Mouse (Mus musculus) MEL (cell line): Measurements from ENCODE around the gene Eef1a2. TPM values are rescaled to one million over a fixed set of nuclear protein-coding genes. Genes with fewer than 3 reads are reported as not detected.
"Not testable (repeated sequence)": the region's sequence is repeated elsewhere in the genome, so short reads cannot be mapped to it uniquely, and the experiment has no call there.

Experiments used
- DNase-seq: peaks from one replicate; pipeline ENCODE4 v3.0.0; 2011; ENCODE audit warnings: low read depth, low spot score
- H3K27ac ChIP-seq: 2 replicates; pipeline ENCODE4 v1.5.1; 2012; ENCODE audit warnings: low read depth, mild to moderate bottlenecking, control low read depth, low read length, moderate library complexity; ENCODE audit not compliant: control insufficient read depth
- H3K27me3 ChIP-seq, 2 experiments: fragments of 150-350 bp in 1 of 2; sonication (generic) in 1 of 2; 2 replicates each; pipeline ENCODE4 v1.6.1; 2012; ENCODE audit warnings: low read length in 2 of 2, mild to moderate bottlenecking in 2 of 2, improper control_type of control experiment in 1 of 2, moderate library complexity in 1 of 2; ENCODE audit not compliant: insufficient read depth in 2 of 2, control insufficient read depth in 1 of 2
- H3K36me3 ChIP-seq, 2 experiments: 2 replicates each; pipeline ENCODE4 v1.6.1; 2012 to 2014; ENCODE audit warnings: low read length in 2 of 2, improper control_type of control experiment in 1 of 2, inconsistent platforms in 1 of 2, mild to moderate bottlenecking in 1 of 2; ENCODE audit not compliant: insufficient read depth in 2 of 2, control insufficient read depth in 1 of 2
- H3K4me1 ChIP-seq, 2 experiments: fragments of 150-350 bp in 1 of 2; sonication (generic) in 1 of 2; 2 replicates each; pipeline ENCODE4 v1.6.1; 2012; ENCODE audit warnings: low read length in 2 of 2, improper control_type of control experiment in 1 of 2, mild to moderate bottlenecking in 1 of 2; ENCODE audit not compliant: insufficient read depth in 2 of 2, control insufficient read depth in 1 of 2
- H3K4me3 ChIP-seq, 2 experiments: fragments of 150-350 bp in 1 of 2; sonication (generic) in 1 of 2; 2 replicates each; pipeline ENCODE4 v1.5.1; 2012; ENCODE audit warnings: low read depth in 2 of 2, low read length in 2 of 2, mild to moderate bottlenecking in 2 of 2, moderate library complexity in 2 of 2, control low read depth in 1 of 2, improper control_type of control experiment in 1 of 2; ENCODE audit not compliant: control insufficient read depth in 1 of 2, insufficient read depth in 1 of 2
- H3K79me2 ChIP-seq: 2 replicates; pipeline ENCODE4 v1.6.1; 2012; ENCODE audit warnings: mild to moderate bottlenecking, low read length, moderate library complexity; ENCODE audit not compliant: control insufficient read depth, poor library complexity, insufficient read depth
- H3K9ac ChIP-seq: 2 replicates; pipeline ENCODE4 v1.6.1; 2012; ENCODE audit warnings: low read depth, mild to moderate bottlenecking, control low read depth, low read length, moderate library complexity; ENCODE audit not compliant: control insufficient read depth, poor library complexity, severe bottlenecking
- H3K9me3 ChIP-seq: fragments of 150-350 bp; sonication (generic); replicated peaks from 2 replicates; pipeline ENCODE4 v1.6.1; 2012; ENCODE audit warnings: mild to moderate bottlenecking, low read length, improper control_type of control experiment, moderate library complexity; ENCODE audit not compliant: insufficient read depth
- BHLHE40 ChIP-seq: IDR thresholded peaks from 2 replicates; pipeline ENCODE4 v1.6.1; 2012; ENCODE audit warnings: low read depth, mild to moderate bottlenecking, inconsistent platforms, low read length, improper control_type of control experiment, borderline replicate concordance
- ELF1 ChIP-seq: IDR thresholded peaks from 2 replicates; pipeline ENCODE4 v1.6.1; 2014; ENCODE audit warnings: low read depth, mild to moderate bottlenecking, inconsistent platforms, low read length, improper control_type of control experiment, moderate library complexity
- EP300 ChIP-seq, 2 experiments: IDR thresholded peaks; 2 replicates each; pipeline ENCODE4 v1.6.1; 2011; ENCODE audit warnings: improper control_type of control experiment in 2 of 2, low read length in 2 of 2, low read depth in 1 of 2, mild to moderate bottlenecking in 1 of 2
- GATA1 ChIP-seq: IDR thresholded peaks from 2 replicates; pipeline ENCODE4 v1.6.1; 2011; ENCODE audit warnings: low read depth, low read length, improper control_type of control experiment
- MAFK ChIP-seq: IDR thresholded peaks from 2 replicates; pipeline ENCODE4 v1.6.1; 2011; ENCODE audit warnings: low read depth, mild to moderate bottlenecking, low read length, improper control_type of control experiment, borderline replicate concordance
- MAZ ChIP-seq: IDR thresholded peaks from 2 replicates; pipeline ENCODE4 v1.6.1; 2012; ENCODE audit warnings: low read depth, mild to moderate bottlenecking, inconsistent platforms, low read length, improper control_type of control experiment
- MEF2A ChIP-seq: IDR thresholded peaks from 2 replicates; pipeline ENCODE4 v1.6.1; 2014; ENCODE audit warnings: low read depth, mild to moderate bottlenecking, inconsistent platforms, low read length, improper control_type of control experiment; ENCODE audit not compliant: poor library complexity, insufficient replicate concordance, severe bottlenecking; ENCODE audit errors: extremely low read depth
- MXI1 ChIP-seq: IDR thresholded peaks from 2 replicates; pipeline ENCODE4 v1.6.1; 2011; ENCODE audit warnings: mild to moderate bottlenecking, low read depth, low read length, improper control_type of control experiment
- NELFE ChIP-seq: IDR thresholded peaks from 2 replicates; pipeline ENCODE4 v1.6.1; 2011; ENCODE audit warnings: low read depth, low read length, improper control_type of control experiment
- POLR2AphosphoS2 ChIP-seq: IDR thresholded peaks from 2 replicates; pipeline ENCODE4 v1.6.1; 2011; ENCODE audit warnings: low read length, improper control_type of control experiment
- POLR2AphosphoS5 ChIP-seq: IDR thresholded peaks from 2 replicates; pipeline ENCODE4 v1.6.1; 2012; ENCODE audit warnings: low read depth, borderline replicate concordance, mild to moderate bottlenecking, inconsistent platforms, low read length, moderate library complexity, mixed read lengths
- TBP ChIP-seq: IDR thresholded peaks from 2 replicates; pipeline ENCODE4 v1.8.0; 2011; ENCODE audit warnings: low read depth, low read length, improper control_type of control experiment
- ZC3H11A ChIP-seq: IDR thresholded peaks from 2 replicates; pipeline ENCODE4 v1.6.1; 2012; ENCODE audit warnings: low read depth, mild to moderate bottlenecking, inconsistent platforms, low read length, improper control_type of control experiment
- polyA plus RNA-seq, 2 experiments: library from polyadenylated mRNA; stranded (reverse) in 1 of 2; unstranded in 1 of 2; fragments of >175 nt in 1 of 2; fragments of >200 nt in 1 of 2; gene quantifications; 2 replicates each; pipeline versions ENCODE4 v1.2.1 to v1.2.4; 2012; ENCODE audit warnings: low replicate concordance in 2 of 2, low read depth in 1 of 2; ENCODE audit not compliant: insufficient read length in 2 of 2, insufficient read depth in 1 of 2, missing spikeins in 1 of 2
- total RNA-seq: library from RNA; depleted of rRNA; stranded (reverse); fragments of 300-350 nt; gene quantifications from 2 replicates; pipeline ENCODE4 v1.2.3, GENCODE M21; 2012

Gene Eef1a2
- total and polyA plus RNA-seq, 3 experiments: not detected

- peaks cover 5 to 6% of the 10 kb centered on the region in 2 experiments; a peak in 3 of 4 replicates for H3K27me3 ChIP-seq
- DNase-seq: no peak
- no peak overlapping the region for H3K27ac ChIP-seq
- no peaks in the 10 kb centered on the region; the same call in 1 of the 2 replicates for H3K79me2 ChIP-seq
- H3K4me1 ChIP-seq: no peaks in the 10 kb centered on the region
- no peaks in the 10 kb centered on the region for H3K9me3 ChIP-seq
- no peak overlapping the region for H3K9ac ChIP-seq
- no peak overlapping the region for H3K4me3 ChIP-seq
- TF ChIP-seq MXI1 (no peak), NELFE (no peak), MEF2A (no peak), ELF1 (no peak), TBP (peak; percentile 78)
- TF ChIP-seq, all 39 proteins: peak for 1
- H3K36me3 ChIP-seq: no peaks in the 10 kb centered on the region
These were observed 35.1 kb upstream of the Eef1a2 start for GRCm38 (mm10) chr2:181191936-181192335.

- not testable (repeated sequence) for H3K4me3 ChIP-seq, H3K9ac ChIP-seq, H3K27me3 ChIP-seq, H3K27ac ChIP-seq, H3K79me2 ChIP-seq, H3K4me1 ChIP-seq, H3K9me3 ChIP-seq, H3K36me3 ChIP-seq, DNase-seq
These were observed 34.6 kb upstream of the Eef1a2 start for GRCm38 (mm10) chr2:181191385-181191784.

- TF ChIP-seq EP300 (IDR thresholded peaks at IDR 0.05; ENCODE audit: low read depth in 1 of 2, low read length in 2 of 2): no peak
- no peak for TF ChIP-seq BHLHE40
- no peak for TF ChIP-seq GATA1
- TF ChIP-seq ZC3H11A: no peak
- no peak for TF ChIP-seq POLR2AphosphoS5
- no peak for TF ChIP-seq MAZ
- no peak for TF ChIP-seq POLR2AphosphoS2
- TF ChIP-seq MAFK: no peak
- no peaks in the 10 kb centered on the region; a peak in 1 of 4 replicates for H3K4me1 ChIP-seq
- no peaks in the 10 kb centered on the region; the same call in 1 of the 2 replicates for H3K79me2 ChIP-seq
- H3K9me3 ChIP-seq: no peaks in the 10 kb centered on the region
- no peak overlapping the region for H3K27ac ChIP-seq
- H3K36me3 ChIP-seq: no peaks in the 10 kb centered on the region
- no peak overlapping the region for H3K4me3 ChIP-seq
- no peak for DNase-seq
- H3K9ac ChIP-seq: no peak overlapping the region
- peaks cover 2 to 5% of the 10 kb centered on the region in 2 experiments; a peak in 3 of 4 replicates for H3K27me3 ChIP-seq
These were observed 32.5 kb upstream of the Eef1a2 start for GRCm38 (mm10) chr2:181189321-181189720.
